Mouse (Mus musculus) heart, embryonic 12.5 days (tissue): ENCODE measurements around the gene Cldn12. TPM values are rescaled to one million over a fixed set of nuclear protein-coding genes. Genes with fewer than 3 reads are reported as not detected.

ENCODE experiments used
- ATAC-seq: fragments of 200-750 bp; cut with Nextera tagmentation; 2 replicates; pipeline ENCODE4 v1.8.0; 2017; ENCODE audit warnings: moderate TSS enrichment, moderate library complexity; ENCODE audit not compliant: insufficient number of reproducible peaks, low FRiP score
- H3K27ac ChIP-seq: fragments of 300-500 bp; sonication (generic); 2 replicates; pipeline ENCODE4 v1.5.1; 2016; ENCODE audit warnings: mild to moderate bottlenecking, moderate library complexity; ENCODE audit not compliant: poor library complexity, severe bottlenecking
- H3K27me3 ChIP-seq: fragments of 300-500 bp; sonication (generic); replicated peaks from 2 replicates; pipeline ENCODE4 v1.6.1; 2016; ENCODE audit warnings: mild to moderate bottlenecking, moderate library complexity
- H3K36me3 ChIP-seq: fragments of 300-500 bp; sonication (generic); 2 replicates; pipeline ENCODE4 v1.6.1; 2016; ENCODE audit warnings: mild to moderate bottlenecking, moderate library complexity
- H3K4me1 ChIP-seq: fragments of 300-500 bp; sonication (generic); replicated peaks from 2 replicates; pipeline ENCODE4 v1.6.1; 2016; ENCODE audit warnings: mild to moderate bottlenecking
- H3K4me2 ChIP-seq: fragments of 300-500 bp; sonication (generic); 2 replicates; pipeline ENCODE4 v1.6.1; 2016; ENCODE audit warnings: mild to moderate bottlenecking, moderate library complexity
- H3K4me3 ChIP-seq: fragments of 300-500 bp; sonication (generic); 2 replicates; pipeline ENCODE4 v1.5.1; 2016; ENCODE audit warnings: mild to moderate bottlenecking
- H3K9ac ChIP-seq: fragments of 300-500 bp; sonication (generic); 2 replicates; pipeline ENCODE4 v1.6.1; 2016; ENCODE audit warnings: mild to moderate bottlenecking, moderate library complexity
- H3K9me3 ChIP-seq: fragments of 300-500 bp; sonication (generic); replicated peaks from 2 replicates; pipeline ENCODE4 v1.6.1; 2016; ENCODE audit warnings: mild to moderate bottlenecking, moderate library complexity
- WGBS: fragments of 180-500 bp; shearing (Covaris S2); methylation state at CpG from one replicate; pipeline ENCODE4 v1.1.7; 2016; 5-methylcytosine and 5-hydroxymethylcytosine counted together
- polyA plus RNA-seq: library from polyadenylated mRNA; unstranded; fragments of >200 nt; fragmentation: Nextera tagmentation; extraction: Ambion mirVana; gene quantifications from 2 replicates; pipeline ENCODE4 v1.2.1, GENCODE M21; 2016

The Cldn12 gene
- polyA plus RNA-seq, 1 experiment from 2014 or later = 18.4 TPM

DNA sequence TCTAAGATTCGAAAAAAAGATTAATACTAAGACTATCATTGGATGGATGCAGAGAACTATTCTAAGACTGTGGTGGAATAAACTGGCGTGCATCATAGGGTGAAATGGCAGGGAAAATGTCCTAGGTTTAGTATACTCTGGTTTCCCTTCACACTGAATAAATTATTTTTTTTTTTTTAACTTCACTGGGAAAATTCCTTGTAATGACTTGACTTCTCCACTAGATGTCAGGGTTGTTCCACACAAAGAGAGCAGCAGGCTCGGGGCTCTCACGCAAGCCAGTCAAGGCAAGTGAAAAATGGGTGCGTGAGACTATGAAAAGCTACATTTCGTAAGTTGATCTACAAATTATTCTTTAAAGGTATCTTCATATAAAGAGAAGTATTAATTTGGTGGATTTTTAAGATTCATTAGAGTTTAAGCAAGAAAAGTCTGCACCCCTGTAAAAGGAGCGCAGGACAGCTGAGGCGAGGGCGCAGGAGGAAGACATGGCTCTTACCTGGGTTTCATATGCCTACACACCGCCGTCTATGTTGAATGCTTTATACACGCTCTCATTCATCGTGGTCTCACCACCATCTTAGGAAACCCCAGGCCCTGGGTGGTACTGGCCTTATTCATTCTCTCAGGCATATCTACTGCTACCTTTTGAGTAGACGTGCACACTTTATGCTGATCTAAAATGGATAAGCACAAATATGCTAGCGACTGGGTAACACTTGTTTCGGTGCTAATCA, 20.3 kb downstream of the Cldn12 start:
- Histone ChIP-seq H3K27me3 (no peaks in the 10 kb centered on the region), H3K4me2 (peak overlapping the region; percentile 40; the same call in 1 of the 2 replicates), H3K4me3 (no peak overlapping the region), H3K9me3 (no peaks in the 10 kb centered on the region), H3K27ac (no peak overlapping the region), H3K36me3 (no peaks in the 10 kb centered on the region), H3K9ac (no peak overlapping the region), H3K4me1 (no peaks in the 10 kb centered on the region)
- no peak for ATAC-seq
- WGBS = 36% methylated on average over 16 of the region's 16 CpGs

DNA sequence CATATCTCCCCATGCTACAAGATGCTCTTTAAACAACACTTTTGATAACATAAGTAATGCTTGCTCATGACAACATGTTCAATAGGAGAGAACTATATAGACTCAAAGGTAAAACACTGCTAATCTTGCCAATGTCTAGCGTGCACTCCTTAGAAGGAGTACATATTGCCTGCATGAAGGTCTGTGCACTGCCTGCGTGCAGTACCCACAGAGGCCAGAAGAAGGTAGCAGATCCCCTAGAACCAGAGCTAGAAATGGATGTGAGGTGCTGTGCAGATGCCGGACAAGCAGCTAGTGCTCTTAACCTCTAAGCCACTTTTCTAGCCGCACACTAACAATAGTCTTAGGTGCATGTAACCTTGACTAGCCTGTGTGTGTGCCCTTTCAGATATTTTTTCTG, 22.6 kb downstream of the Cldn12 start:
- Histone ChIP-seq H3K36me3 (no peaks in the 10 kb centered on the region), H3K9me3 (no peaks in the 10 kb centered on the region), H3K9ac (no peak overlapping the region), H3K4me2 (no peak overlapping the region), H3K4me3 (no peak overlapping the region), H3K27me3 (no peaks in the 10 kb centered on the region), H3K4me1 (no peaks in the 10 kb centered on the region), H3K27ac (no peak overlapping the region)
- WGBS = 90% methylated on average over 4 of the region's 4 CpGs
- no peak for ATAC-seq

DNA sequence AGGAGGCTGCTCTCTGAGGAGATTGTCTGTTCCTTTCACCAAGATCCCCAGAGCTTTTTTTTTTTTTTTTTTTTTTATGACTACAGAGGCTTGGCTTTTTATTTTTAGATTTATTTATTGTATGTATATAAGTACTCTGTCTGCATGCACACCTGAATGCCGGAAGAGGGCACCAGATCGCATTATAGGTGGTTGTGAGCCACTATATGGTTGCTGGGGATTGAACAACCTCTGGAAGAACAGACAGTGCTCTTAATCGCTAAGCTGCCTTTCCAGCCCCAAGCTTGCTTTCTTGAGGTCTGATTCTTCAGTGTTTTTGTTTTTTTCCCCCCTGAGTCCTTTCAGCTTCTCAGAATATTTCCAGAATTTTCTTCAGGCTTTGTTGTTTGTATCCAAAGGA, 28.7 kb downstream of the Cldn12 start:
- no peak overlapping the region for H3K9ac ChIP-seq
- H3K4me1 ChIP-seq = no peaks in the 10 kb centered on the region
- no peaks in the 10 kb centered on the region for H3K9me3 ChIP-seq
- H3K4me2 ChIP-seq = no peak overlapping the region
- no peak for ATAC-seq
- H3K27me3 ChIP-seq = no peaks in the 10 kb centered on the region
- 66% methylated on average over 3 of the region's 3 CpGs for WGBS
- H3K4me3 ChIP-seq = no peak overlapping the region
- H3K36me3 ChIP-seq = no peaks in the 10 kb centered on the region
- no peak overlapping the region for H3K27ac ChIP-seq

DNA sequence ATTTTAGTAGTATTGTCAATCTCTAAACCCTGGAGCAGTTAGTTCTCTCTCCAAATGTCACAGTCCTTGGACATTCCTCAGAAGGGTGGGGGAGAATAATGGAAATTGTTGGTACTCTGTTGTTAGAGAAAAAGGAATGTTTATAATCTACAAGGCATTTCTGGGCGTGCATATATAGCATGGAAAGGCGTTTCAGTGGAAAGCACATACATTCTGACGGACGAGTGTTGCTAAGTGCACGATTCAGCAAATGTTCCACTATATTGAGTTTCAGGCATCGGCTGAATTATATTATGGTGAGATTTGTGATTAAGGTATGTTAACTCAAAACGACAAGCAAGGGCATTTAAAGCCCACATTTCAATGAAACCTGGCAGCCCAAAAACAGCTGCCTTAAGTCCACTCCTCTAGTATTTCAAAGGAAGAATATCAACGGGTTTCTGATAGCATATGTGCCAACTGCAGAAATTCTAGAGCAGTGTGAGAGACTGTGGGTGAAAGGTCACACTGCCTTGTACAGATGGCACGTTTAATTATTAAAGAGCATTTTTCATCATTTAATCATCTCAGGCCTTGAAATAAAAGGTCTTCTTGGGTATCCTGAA, 31.4 kb downstream of the Cldn12 start:
- 67% methylated on average over 9 of the region's 9 CpGs for WGBS
- no peak overlapping the region for H3K27ac ChIP-seq
- H3K9ac ChIP-seq = no peak overlapping the region
- no peak for ATAC-seq
- H3K4me2 ChIP-seq = no peak overlapping the region
- H3K27me3 ChIP-seq = no peaks in the 10 kb centered on the region
- no peak overlapping the region for H3K4me3 ChIP-seq
- H3K4me1 ChIP-seq = no peaks in the 10 kb centered on the region
- no peaks in the 10 kb centered on the region for H3K9me3 ChIP-seq
- H3K36me3 ChIP-seq = no peaks in the 10 kb centered on the region

DNA sequence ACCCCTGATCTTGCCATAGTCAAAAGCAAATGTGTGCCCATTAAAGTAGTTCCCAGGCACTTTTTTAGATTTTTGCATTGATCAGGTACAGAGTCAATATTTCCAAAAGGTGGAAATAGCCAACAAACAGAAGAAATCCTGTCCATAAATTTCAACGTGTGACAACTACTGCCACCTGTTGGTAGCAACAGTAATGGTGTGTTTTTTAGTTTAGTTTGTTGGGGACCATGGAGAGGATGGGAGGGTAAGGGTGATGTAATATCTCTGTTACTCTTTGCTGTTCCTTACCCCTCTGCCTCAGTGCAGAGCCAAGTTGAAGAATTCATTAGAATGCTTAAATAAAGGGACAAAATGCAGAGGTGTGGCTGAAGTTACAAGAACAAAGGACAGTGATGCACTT, 33.1 kb downstream of the Cldn12 start:
- 5% methylated on average over 1 of the region's 1 CpGs for WGBS

DNA sequence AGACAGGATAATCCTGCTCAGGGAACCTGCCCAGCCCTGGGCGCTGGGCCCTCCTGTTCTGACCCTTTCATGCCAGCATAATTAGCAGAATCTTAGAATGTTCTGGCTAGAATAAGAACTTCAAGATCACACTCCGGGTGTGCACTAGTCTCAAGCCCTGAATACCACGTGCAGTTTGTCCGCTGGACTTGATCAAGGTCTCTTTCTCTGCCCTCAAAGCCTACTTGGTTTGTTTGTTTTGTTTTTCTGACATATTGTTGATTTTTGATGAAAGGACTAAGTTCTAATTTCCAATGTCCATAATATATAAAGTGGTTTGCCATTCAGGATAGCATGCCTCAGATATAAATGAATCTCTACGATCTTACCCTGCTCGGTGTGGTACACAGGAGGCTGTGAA, 35.7 kb downstream of the Cldn12 start, which contains the start of gene 1700015F17Rik:
Gene 1700015F17Rik, minus strand, starts transcription at position 101 of the 400 bp plus-strand sequence.
- no peak within 1 kb of the TSS for H3K4me3 ChIP-seq
- no peak within 1 kb of the TSS for H3K27ac ChIP-seq
- no peaks in the 10 kb centered on the region for H3K4me1 ChIP-seq
- no peak for ATAC-seq
- no peaks in the 10 kb centered on the region for H3K27me3 ChIP-seq
- no peaks in the 10 kb centered on the region for H3K36me3 ChIP-seq
- H3K4me2 ChIP-seq = no peak within 1 kb of the TSS
- 90% methylated on average over 6 of the region's 6 CpGs for WGBS
- H3K9me3 ChIP-seq = no peaks in the 10 kb centered on the region
- H3K9ac ChIP-seq = no peak within 1 kb of the TSS

More for the DNA sequence above, 33.1 kb downstream of the Cldn12 start:
- no peak overlapping the region for H3K4me3 ChIP-seq
- no peaks in the 10 kb centered on the region for H3K4me1 ChIP-seq
- no peaks in the 10 kb centered on the region for H3K36me3 ChIP-seq
- no peak overlapping the region for H3K27ac ChIP-seq
- no peaks in the 10 kb centered on the region for H3K9me3 ChIP-seq
- no peak for ATAC-seq
- no peak overlapping the region for H3K9ac ChIP-seq
- no peak overlapping the region for H3K4me2 ChIP-seq
- H3K27me3 ChIP-seq = no peaks in the 10 kb centered on the region

DNA sequence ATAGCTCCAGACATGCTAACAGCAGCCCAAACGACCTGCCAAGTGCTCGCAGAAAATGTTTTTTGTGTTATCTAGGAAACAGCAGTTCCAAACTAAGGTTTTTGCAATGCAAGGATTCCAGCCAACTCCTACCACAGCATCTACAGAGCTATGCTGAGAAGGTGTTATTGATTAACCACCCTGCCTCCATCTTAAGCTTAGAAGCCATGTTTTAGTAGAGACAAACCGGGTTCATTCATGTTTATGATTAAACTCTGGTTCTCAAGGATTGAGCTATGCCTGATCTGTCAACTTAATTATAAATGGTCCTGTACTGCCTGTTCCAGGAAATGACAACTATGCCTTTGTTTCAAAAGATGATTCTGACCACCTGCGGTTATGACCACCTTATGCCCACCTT, 38.6 kb downstream of the Cldn12 start:
- H3K9ac ChIP-seq = no peak overlapping the region
- no peak for ATAC-seq
- 75% methylated on average over 4 of the region's 4 CpGs for WGBS

DNA sequence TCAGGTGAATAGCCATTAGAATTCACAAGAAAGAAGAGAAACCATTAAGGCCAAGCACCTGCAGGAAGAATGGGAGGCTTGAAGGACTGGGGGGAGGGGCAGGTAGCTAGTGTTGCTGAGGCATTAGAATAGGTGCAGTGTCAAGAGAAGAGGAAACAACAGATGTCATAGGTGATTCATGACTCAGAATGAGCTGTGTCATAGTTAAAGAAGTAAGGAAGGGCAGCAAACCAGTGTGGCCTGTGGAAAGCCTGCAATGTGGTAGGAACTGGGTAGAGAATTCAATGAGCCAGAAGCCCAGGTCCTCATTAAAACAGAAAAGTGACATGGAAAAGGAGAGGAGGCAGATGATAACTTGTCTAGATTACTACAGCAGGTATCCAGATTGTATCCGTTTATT, 49.5 kb downstream of the Cldn12 start:
- H3K36me3 ChIP-seq = no peaks in the 10 kb centered on the region
- 57% methylated on average over 1 of the region's 1 CpGs for WGBS

More for the DNA sequence above, 38.6 kb downstream of the Cldn12 start:
- H3K27ac ChIP-seq = no peak overlapping the region
- H3K27me3 ChIP-seq = no peaks in the 10 kb centered on the region
- H3K4me1 ChIP-seq = no peaks in the 10 kb centered on the region
- H3K9me3 ChIP-seq = no peaks in the 10 kb centered on the region
- H3K4me3 ChIP-seq = no peak overlapping the region
- no peaks in the 10 kb centered on the region for H3K36me3 ChIP-seq
- no peak overlapping the region for H3K4me2 ChIP-seq

More for the DNA sequence above, 49.5 kb downstream of the Cldn12 start:
- no peaks in the 10 kb centered on the region for H3K4me1 ChIP-seq
- no peak overlapping the region for H3K4me3 ChIP-seq
- no peak overlapping the region for H3K27ac ChIP-seq
- no peak overlapping the region for H3K4me2 ChIP-seq
- H3K9me3 ChIP-seq = no peaks in the 10 kb centered on the region
- ATAC-seq = no peak
- H3K27me3 ChIP-seq = no peaks in the 10 kb centered on the region
- H3K9ac ChIP-seq = no peak overlapping the region

Other genes with a start within 250 kb of the Cldn12 start
- 20.4 and 21.3 TPM in 2 replicates for gene Cdk14, start 94.6 kb downstream of the Cldn12 start, polyA plus RNA-seq
- gene 1700015F17Rik, start 35.8 kb downstream of the Cldn12 start, polyA plus RNA-seq = not detected in 2 replicates
- 23.4 and 24.0 TPM in 2 replicates for gene Gtpbp10, start 44.6 kb upstream of the Cldn12 start, polyA plus RNA-seq
- gene Gm8773, start 58.8 kb upstream of the Cldn12 start, polyA plus RNA-seq = 0.99 and 1.0 TPM in 2 replicates
- gene Cfap69, start 149.3 kb upstream of the Cldn12 start, polyA plus RNA-seq = 1.7 and 1.8 TPM in 2 replicates
- gene Steap2, start 179.6 kb upstream of the Cldn12 start, polyA plus RNA-seq = 3.6 and 4.1 TPM in 2 replicates
- 3.1 and 3.8 TPM in 2 replicates for gene Steap1, start 234.4 kb upstream of the Cldn12 start, polyA plus RNA-seq